Mouse (Mus musculus) cerebellum, postnatal 14 days (tissue): ENCODE measurements around the gene Calhm5.

ENCODE experiments used
- DNase-seq, 2 experiments: peaks; one replicate each; pipeline ENCODE4 v3.0.0; 2021; ENCODE audit warnings: mixed read lengths in 2 of 2

Gene Calhm5

DNA sequence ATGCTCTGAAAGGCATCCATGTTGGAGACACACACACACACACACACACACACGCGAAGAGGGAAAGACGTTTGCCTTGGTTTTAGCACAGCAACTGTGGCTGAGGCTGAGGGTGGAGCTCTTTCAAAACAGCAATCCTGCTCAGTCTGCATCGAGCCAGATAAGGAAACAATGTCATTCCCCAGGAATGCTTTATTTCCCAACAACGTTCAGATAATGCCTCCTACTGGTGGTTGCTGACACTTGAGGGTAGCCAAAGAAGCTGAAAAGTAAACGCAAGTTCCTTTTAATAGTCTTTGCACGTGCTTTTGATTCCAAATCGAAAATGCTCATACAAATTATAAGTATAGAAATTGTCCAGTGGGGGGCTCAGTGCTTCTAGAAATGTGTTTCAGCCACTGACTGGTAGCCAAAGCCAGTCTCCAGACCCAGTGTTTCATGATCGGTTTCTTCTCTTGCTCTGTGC is at the start of gene Calhm5:
Gene Calhm5 (minus strand): TSS at position 102 of the 466 bp plus-strand sequence.
- peak; percentile 34 to 42 for DNase-seq

DNA sequence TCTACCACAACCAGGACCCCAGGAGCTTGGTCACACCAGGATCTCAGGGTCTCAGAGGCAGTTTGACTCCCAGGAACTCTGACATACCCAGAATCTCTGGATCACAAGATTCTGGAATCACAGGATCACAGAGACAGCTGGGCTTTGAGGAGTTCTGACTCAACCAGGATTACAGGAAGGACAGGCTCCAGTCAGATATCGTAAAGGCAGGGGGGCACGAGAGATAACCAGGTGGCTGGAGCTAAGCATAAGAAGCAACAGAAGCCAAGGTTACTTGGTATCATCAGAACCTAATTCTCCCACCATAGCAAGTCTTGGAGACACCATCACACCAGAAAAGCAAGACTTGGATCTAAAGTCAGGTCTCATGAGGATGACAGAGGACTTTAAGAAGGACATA is 45.4 kb upstream of the Calhm5 start:
- no peak for DNase-seq

DNA sequence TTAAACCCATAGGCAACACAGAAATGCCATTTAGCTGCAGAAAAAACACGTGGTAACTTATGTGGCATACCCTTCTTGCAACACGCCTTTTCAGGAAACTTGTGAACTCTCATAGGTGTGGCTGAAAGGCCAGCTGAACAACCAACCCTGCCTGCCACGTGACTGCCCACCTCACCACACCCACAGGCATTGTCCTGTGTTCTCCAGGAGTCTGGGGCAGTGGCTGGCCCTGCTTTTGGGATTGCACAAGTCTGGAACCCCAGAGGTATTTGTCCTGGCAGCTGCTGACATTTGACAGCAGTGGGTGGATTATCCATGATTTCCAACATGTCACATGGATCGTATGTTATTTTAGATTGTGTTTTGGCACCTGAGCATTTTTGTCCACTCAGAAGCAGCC is 43.4 kb upstream of the Calhm5 start:
- DNase-seq, result no peak

DNA sequence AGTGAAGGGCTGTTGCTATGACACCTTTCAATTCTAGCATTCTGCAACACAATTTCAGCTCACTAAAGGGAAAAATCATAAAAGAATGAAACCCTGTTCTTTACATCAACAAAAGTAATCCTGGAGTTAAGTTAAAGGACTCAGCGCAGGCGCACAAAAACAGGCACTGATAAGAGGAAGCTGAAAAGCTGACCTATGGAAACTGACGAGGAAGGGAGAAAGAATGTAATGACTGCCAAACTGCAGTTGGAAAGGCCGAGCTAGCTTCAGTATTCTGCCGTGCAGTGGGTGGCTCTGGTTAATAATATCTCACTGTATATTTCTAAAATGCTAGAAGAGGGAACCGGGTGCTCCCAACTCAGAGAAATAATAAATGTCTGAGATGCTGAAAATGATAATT is 41.7 kb upstream of the Calhm5 start:
- DNase-seq, result no peak

DNA sequence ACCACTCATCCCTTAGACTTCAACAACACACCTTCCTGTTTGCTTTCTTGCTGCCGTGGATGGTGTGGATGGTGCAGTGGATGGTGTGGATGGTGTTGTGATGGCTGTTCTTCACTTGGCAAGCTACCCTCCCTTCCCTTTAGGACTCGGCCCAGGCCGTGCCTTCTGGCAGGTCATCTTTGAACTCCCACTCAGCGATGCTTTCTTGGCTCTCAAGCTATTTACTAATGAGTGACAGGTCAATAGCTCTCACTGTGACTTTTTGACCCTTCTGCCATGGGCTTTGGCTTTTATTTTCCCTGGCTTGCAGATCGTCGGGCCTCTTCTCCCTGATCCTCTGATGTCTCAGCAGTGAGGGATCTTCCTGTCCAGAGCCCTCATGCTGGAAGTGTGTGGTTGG is 40.1 kb upstream of the Calhm5 start:
- peak in 1 of 2 experiments; percentile 4 for DNase-seq

DNA sequence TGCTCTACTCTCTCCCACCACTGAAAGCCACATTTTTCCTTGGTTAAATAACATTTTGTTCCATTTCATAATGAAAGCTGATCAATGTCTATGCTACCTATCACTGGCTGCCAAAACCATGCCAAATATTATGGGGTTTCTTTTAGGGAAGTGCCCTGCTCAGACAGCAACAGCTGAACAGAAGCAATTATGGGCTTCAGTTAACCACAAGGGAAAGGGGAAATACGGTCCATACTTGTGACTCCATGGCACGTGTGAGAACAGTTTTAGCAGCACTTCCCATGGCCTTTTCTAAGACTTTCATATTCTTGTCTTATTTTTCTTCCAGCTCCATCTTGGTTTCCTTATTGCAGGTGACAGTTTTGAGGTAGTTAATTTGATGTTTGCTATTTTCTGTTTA is 35.0 kb upstream of the Calhm5 start:
- DNase-seq, result no peak

DNA sequence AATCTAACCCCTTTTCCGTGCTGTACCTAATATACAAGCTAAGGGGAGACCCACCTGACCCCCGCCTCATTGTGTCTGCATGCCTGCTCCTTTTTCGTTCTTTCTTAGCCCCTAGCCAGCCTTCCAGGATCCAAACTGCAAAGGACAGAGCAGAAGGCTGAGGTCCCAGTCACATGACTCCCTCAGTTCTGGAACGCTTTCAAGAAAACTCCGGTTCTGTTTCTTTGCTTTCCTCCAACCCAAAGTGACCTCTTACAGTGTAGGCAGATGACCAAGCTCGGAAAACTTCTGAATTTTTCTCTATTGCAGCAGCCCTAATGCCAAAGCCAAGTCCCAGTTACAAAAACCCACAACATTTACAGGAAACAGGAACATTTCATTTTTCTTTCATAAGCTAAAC is 32.1 kb upstream of the Calhm5 start:
- peak in 1 of 2 experiments; percentile 5 for DNase-seq

DNA sequence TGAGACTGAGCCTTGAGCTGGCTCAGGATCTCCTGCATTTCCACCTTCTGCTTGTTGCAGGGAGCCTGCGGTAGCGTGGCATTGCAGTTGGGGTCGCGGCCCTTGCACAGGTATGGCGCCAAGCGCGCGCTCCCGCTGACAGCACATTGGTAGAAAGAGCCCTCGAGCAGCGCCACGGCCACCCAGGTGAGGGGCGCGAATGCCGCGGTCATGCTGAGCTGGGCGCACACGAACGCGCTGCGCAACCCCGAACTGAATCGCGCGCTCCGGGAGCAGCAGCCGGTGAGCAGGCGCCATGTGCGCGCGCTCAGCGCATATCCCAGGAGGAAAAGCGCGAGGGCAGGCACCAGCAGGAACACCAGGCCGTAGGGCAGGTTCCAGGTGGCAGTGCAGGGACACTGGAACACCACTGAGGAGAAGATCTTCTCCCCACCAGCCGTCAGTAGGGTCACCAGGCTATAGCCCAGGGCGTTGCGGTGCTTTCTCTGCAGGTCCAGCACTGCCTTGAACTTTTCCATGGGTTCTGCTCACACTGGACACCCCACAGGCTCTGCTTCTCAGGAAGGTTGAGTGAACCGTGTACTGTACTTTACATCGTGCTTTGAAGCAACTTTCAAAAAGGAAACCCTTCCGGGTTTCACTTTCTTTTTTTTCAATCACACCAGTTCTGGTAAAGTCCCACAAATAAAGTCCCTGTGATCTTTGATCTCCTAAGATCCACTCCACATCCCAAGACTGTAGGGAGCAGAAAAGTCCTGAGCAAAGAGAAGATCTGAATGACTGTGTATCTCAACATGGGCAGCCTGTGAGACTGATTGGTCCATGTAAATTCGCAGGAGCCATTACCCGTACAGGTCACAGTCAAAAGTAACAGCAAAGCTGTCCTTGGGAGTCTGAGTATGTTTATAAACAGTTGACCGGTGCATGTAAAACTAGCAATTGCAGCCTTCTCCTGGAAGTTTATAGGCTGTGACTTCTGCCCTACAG is 31.4 kb upstream of the Calhm5 start, which contains the start of gene Calhm6:
Gene Calhm6 (minus strand): TSS at position 593 of the 987 bp plus-strand sequence.
- peak; percentile 26 to 35 for DNase-seq

DNA sequence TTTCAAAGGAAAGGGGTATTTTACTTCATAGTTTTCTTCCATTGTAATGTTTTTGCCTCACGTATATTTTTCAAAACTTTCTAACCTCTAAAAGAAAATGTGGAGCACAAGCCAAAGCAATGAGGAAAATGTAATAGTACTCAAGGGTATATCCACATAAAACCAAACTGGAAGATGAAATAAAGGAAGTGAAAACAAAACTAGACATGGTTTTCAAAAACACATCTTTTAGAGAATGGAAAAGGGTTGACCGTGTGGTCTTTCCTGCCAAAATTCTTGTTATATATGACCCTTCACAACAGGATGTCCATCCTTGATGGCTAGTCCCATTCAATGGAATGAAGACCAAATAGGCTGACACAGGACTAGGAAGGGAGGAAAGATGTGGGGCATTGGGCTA is 22.1 kb upstream of the Calhm5 start:
- DNase-seq, result no peak

DNA sequence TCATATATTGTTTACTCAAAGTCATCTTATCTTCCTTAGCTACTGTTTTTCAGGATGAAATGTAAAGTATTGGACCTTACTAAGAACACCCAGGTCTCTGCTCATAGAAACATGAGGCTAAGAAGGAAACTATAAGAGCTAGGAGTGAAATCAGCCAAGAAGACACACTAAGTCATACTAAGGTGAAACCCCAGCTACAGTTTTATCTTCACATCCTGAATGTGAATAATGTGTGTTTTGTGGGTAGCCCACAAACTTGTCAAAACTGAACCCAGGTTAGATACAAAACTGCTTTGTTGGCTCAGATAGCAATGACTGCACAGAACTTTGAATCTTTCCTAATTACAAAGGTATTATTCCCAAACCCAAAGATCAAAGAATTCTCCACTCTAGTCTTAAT is 21.5 kb upstream of the Calhm5 start:
- DNase-seq, result no peak

DNA sequence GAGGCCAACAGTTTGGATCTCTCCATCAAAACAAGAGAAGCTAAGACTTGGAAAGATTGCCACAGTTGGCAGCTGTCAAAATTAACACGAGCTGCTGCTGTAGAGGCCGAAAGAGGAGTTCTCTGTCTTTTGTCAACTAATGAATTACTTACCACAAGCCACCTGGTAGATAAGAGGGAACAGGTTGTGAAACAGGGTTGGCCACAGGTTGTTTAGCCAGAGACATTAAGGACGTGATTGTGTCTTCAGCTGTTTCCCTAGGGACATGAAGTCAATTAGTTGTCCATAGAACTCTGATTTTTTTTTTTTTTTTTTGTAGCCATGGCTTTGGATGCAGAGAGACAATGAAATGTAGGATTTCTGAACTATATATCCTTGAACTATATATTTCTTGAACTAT is 20.8 kb upstream of the Calhm5 start:
- DNase-seq, result no peak

DNA sequence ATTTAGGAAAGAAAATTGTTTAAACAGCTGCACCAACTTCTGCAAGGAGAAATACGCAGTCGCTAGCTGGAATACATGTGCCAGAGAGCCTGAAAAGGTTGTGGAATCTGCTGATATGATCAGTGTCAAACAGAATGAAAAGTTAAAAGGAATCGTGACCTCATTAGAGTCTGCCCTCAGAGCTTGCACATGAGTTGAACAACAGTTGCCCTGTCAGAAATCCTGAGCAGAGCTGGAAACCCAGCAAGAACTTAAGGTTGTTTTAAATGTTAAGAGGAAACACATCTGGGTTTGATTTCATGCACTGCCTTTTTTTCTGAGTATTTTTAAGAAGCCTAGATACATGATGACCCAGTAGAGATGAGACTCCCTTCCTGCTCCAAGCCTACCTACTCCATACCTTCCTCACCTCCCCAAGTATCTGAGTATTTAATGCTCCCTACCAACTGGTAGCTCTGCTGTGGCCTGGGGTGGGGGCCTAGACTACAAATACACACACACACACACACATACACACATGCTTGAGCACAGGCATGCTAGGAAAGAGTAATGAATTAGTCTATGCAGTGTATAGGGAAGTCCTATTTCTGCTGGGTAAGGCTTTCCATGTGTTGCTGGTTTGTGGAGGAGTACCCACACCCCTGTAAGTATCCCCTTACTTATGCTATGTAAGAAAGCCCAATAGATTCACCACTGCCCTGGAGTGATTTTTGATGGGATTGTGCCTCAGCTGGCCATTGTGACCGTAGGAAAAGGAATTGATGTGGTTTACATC is 15.8 kb upstream of the Calhm5 start:
- DNase-seq, result no peak

DNA sequence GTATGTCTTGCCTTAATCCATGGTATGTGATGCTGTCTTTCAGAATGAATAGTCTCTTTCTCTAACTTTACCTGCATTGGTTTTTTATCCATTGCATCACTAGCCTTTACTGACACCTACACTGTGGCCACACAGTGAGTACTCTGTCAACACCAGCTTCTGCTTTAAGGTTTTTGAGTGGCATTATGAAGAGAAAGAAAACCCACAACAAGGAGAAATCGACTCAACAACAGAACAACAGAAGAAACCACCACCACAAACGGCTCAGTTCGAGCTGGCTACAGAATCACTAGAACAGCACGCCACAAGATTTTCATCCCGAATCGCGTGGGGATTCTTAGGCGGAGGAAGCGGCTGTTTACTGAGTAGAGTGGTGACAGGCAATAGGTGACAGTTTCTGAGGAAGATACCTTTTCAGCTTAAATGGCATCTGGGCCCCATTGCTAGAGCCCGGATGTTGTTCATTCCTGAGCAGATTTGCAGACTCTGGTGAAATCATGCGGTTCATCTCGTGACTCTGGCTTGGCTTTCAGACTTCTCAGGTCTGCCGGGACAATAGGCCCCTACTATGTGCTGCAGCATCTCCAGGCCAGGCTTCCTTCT is 14.6 kb upstream of the Calhm5 start:
- DNase-seq, result no peak

DNA sequence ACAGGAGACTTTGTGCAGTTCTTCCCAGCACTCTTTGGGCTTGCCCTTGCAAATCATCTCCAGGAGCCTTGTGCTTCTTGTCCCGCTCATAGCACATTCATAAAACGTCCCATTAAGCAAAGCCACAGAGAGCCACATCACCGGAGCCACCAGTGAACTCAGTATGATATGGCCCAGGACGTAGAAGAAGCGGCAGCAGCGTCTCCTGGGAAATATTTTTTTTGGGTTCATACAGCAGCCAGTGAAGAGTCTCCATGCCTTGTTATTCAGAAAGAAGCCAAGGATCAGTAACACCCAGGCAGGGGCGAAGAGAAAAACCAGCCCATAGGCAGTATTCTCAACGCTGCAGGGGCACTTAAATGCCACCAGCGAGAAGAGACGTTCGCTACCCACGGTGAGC is 355 bp downstream of the Calhm5 start:
- DNase-seq, result peak in 1 of 2 experiments; percentile 2

DNA sequence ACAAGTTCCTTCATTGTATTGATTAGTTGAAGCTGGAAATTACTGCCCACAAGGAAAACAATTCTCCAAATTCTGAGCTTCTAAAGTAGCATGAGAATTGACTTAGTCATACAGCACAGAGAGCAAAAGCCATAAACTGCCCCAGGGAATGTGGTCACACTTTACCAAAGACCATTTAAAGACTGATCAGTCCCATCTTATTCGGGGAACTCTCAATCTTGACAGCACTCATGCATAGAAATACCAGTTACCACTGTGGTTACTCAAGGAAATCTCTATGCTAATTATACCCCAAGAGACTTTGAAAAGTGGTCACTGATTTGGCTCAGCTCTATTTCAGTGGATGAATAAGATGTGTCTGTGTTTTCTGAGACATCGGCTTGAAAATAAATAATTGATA is 1.2 kb downstream of the Calhm5 start:
- DNase-seq, result no peak

DNA sequence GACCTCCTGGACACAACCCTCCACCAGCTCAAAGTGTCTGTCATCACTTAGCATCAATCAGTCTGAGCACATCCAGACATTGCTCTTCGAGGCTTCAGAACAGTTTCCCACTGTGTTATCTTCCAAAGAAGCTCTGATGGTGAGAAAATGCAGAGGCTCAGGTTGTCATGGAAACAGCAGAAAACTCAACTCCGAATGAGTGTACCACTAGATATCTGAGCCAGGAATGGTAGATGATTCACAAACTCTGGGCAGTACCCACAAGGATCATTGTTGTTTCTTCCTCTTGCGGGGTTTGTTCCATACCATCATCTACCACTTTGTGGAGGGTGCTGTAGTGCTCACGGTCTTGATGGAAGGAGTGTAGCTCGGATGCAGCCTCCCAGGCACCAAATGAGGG is 4.4 kb downstream of the Calhm5 start:
- no peak for DNase-seq

DNA sequence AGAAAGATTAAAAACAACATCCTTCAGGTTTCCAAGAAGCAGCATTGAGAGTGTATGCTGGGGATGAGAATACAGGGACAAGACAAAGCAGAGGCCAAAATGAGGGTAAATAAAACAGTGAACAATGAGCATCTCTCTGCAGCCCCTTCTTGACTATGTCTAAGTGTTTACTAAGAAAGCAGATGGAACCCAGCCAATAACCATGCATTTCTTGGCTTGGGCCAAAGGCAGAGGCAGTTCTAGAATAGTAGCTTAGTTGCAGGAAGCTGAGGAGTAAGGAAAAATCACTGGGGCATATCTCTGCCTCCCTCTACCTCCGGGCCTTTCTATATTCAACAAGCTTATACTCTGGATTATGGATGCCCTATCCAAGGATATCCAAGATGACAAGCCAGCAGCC is 5.8 kb downstream of the Calhm5 start:
- DNase-seq, result no peak

DNA sequence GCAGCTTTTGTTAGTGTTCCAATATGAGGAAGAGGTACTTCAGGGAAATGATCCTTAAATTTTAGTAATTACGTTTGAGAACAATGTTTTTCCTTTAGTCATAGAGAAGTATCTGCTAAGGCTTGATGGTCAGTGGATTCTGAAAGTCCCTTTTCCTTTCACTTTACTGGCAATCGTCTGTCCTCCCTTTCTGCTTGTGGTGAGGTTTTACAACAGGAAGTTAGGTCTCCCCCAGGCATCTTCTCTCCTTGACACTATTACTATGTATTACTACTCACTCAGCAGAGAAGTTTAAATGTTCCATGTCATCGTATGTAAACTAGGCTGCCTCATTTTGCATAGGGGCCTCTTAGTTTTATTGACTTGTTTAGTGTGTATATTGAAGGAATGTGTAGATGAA is 6.8 kb downstream of the Calhm5 start:
- DNase-seq, result no peak

DNA sequence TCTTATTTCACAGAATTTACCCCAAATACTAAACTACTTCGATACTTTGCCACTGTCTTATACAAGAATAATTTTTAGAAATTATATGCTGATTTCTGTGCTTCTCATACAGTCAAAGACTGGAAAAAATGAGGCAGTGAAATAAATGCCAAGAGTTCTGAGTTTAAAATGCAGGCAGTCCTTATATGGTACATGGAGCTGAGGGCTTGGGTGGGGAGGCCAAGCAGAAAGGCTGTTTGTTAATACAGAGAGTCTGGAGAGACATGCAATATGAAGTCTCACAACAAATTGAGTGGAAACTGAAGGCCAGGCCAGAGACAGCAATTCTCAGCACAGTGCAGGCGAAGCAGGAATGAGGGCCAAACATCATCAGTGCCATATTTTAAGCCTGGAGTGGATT is 7.8 kb downstream of the Calhm5 start:
- DNase-seq, result no peak

DNA sequence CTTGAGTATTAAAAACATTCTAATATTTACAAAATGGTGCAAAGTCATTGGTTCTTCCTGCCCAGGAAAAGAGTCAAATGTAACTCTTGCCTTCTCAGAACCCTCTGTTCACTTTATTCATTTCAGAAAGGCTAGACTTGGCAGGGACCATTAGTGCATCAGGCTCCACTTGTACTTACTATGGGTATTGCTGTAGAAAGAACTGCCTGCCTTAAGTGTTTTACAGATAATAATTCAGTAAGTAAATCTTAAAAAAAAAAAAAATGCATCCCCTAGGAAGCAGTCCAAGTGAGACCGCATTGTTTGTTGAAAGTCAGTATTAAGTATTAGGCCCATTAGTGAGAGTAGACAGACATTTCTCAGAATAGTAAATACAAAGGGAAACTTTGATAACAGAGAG is 9.8 kb downstream of the Calhm5 start:
- no peak for DNase-seq

DNA sequence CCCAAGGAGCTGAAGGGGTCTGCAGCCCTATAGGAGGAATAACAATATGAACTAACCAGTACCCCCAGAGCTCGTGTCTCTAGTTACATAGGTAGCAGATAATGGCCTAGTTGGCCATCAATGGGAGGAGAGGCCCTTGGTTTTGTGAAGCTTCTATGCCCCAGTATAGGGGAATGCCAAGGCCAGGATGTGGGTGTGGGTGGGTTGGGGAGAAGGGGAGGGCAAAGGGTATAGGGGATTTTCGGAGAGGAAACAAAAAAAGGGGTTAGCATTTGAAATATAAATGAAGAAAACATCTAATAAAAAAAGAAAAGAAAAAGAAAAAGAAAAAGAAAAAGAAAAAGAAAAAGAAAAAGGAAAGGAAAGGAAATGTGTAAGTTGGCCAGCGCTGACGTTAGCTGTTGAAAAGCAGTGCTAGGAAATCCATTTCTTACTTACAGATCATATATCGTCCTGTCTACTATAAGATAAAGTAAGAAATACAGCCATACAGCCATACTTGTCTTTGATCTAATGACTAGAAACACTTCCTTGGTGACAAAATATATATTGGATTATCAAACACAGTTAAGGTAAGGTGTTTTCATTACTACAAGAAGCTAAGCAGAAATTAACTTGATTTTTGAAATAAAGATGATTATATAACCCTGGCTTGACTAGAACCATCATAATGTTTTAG is 21.7 kb downstream of the Calhm5 start:
- no peak for DNase-seq

DNA sequence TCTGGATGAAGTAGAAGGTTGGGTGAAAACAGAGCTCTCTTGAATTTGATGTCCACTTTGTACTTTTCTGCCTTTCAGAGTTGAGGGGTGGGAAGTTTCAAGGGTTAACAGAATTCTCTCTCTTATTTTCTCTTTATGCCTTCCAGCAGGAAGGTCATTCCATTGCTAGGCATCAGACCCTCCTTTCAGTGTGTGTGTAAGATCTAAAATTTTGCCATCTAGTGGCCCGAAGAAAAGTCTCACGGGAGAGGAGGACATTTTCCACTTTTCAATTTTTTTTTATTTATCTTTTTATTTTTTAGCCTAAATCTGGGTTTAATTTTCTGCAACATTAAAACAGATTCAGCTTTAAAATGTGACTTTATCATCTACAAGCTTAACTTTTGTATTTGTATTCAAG is 24.7 kb downstream of the Calhm5 start:
- no peak for DNase-seq
